Mouse (Mus musculus) CH12.LX (cell line): ENCODE data around the gene Ezh2. TPM values are rescaled to one million over a fixed set of nuclear protein-coding genes. Genes with fewer than 3 reads are reported as not detected.
"Not testable (repeated sequence)": the region's sequence is repeated elsewhere in the genome, so short reads cannot be mapped to it uniquely, and the experiment has no call there.

Experiments used
- DNase-seq: peaks from one replicate; pipeline ENCODE4 v3.0.0-alpha.2; 2013; ENCODE audit errors: extremely low read depth
- H3K27ac ChIP-seq: 2 replicates; pipeline ENCODE4 v1.5.1; 2012; ENCODE audit warnings: low read depth, mild to moderate bottlenecking, control low read depth, moderate library complexity; ENCODE audit not compliant: insufficient read depth
- H3K27me3 ChIP-seq: replicated peaks from 2 replicates; pipeline ENCODE3; 2012; ENCODE audit warnings: inconsistent platforms
- H3K36me3 ChIP-seq, 2 experiments: replicated peaks in 1 of 2; 2 replicates each; pipeline versions ENCODE3 to v1.6.1; 2012; ENCODE audit warnings: inconsistent platforms in 1 of 2, low read length in 1 of 2, mild to moderate bottlenecking in 1 of 2, mixed read lengths in 1 of 2, moderate library complexity in 1 of 2; ENCODE audit not compliant: control insufficient read depth in 1 of 2, insufficient read depth in 1 of 2
- H3K4me1 ChIP-seq, 2 experiments: 2 replicates each; pipeline ENCODE4 v1.6.1; 2012; ENCODE audit warnings: inconsistent platforms in 1 of 2, moderate library complexity in 1 of 2; ENCODE audit not compliant: insufficient read depth in 2 of 2, control insufficient read depth in 1 of 2
- H3K4me2 ChIP-seq: 2 replicates; pipeline ENCODE4 v1.6.1; 2012; ENCODE audit warnings: low read depth, mild to moderate bottlenecking, control low read depth; ENCODE audit not compliant: poor library complexity, insufficient read depth, severe bottlenecking
- H3K4me3 ChIP-seq, 3 experiments: fragments of 150-350 bp in 1 of 3; sonication (generic) in 1 of 3; replicated peaks in 1 of 3; 2 replicates each; pipeline versions ENCODE3 to v1.5.1; 2011 to 2012; ENCODE audit warnings: low read depth in 2 of 3, low read length in 2 of 3, mild to moderate bottlenecking in 2 of 3, moderate library complexity in 2 of 3, control low read depth in 1 of 3, improper control_type of control experiment in 1 of 3, inconsistent platforms in 1 of 3, mixed read lengths in 1 of 3; ENCODE audit not compliant: poor library complexity in 1 of 3
- H3K79me2 ChIP-seq: replicated peaks from 2 replicates; pipeline ENCODE4 v1.6.1; 2012; ENCODE audit warnings: mild to moderate bottlenecking, moderate library complexity; ENCODE audit not compliant: control insufficient read depth, poor library complexity, insufficient read depth, severe bottlenecking; ENCODE audit errors: extremely low read depth
- H3K9ac ChIP-seq: 2 replicates; pipeline ENCODE4 v1.6.1; 2012; ENCODE audit warnings: low read depth, mild to moderate bottlenecking, control low read depth, moderate library complexity; ENCODE audit not compliant: insufficient read depth
- H3K9me3 ChIP-seq: replicated peaks from 2 replicates; pipeline ENCODE3; 2012; ENCODE audit warnings: low read length, inconsistent platforms, mixed read lengths
- BHLHE40 ChIP-seq: IDR thresholded peaks from 2 replicates; pipeline ENCODE4 v1.6.1; 2011; ENCODE audit warnings: mild to moderate bottlenecking, low read depth, low read length, improper control_type of control experiment
- CHD1 ChIP-seq: IDR thresholded peaks from 2 replicates; pipeline ENCODE4 v1.6.1; 2012; ENCODE audit warnings: low read depth, low read length, improper control_type of control experiment, inconsistent platforms
- E2F4 ChIP-seq: IDR thresholded peaks from 2 replicates; pipeline ENCODE4 v1.6.1; 2011; ENCODE audit warnings: low read depth, low read length, improper control_type of control experiment; ENCODE audit not compliant: insufficient replicate concordance
- ETS1 ChIP-seq: conservative IDR thresholded peaks from 2 replicates; pipeline ENCODE4 v1.6.1; 2012; ENCODE audit warnings: low read depth, mild to moderate bottlenecking, inconsistent platforms, low read length, improper control_type of control experiment, moderate library complexity
- IRF4 ChIP-seq: IDR thresholded peaks from 2 replicates; pipeline ENCODE4 v1.6.1; 2014; ENCODE audit warnings: low read depth, mild to moderate bottlenecking, inconsistent platforms, low read length, improper control_type of control experiment
- JUND ChIP-seq: conservative IDR thresholded peaks from 2 replicates; pipeline ENCODE4 v1.6.1; 2011; ENCODE audit warnings: low read depth, low read length, improper control_type of control experiment
- MAFK ChIP-seq: IDR thresholded peaks from 2 replicates; pipeline ENCODE4 v1.6.1; 2011; ENCODE audit warnings: low read length, improper control_type of control experiment; ENCODE audit not compliant: insufficient replicate concordance
- MAZ ChIP-seq: IDR thresholded peaks from 2 replicates; pipeline ENCODE4 v1.6.1; 2012; ENCODE audit warnings: low read depth, mild to moderate bottlenecking, inconsistent platforms, low read length, improper control_type of control experiment, moderate library complexity
- MEF2A ChIP-seq: IDR thresholded peaks from 2 replicates; pipeline ENCODE4 v1.6.1; 2014; ENCODE audit warnings: low read depth, mild to moderate bottlenecking, inconsistent platforms, low read length, improper control_type of control experiment, borderline replicate concordance
- NELFE ChIP-seq: IDR thresholded peaks from 2 replicates; pipeline ENCODE4 v1.6.1; 2011; ENCODE audit warnings: low read depth, low read length, improper control_type of control experiment
- TBP ChIP-seq: conservative IDR thresholded peaks from 2 replicates; pipeline ENCODE4 v1.6.1; 2011; ENCODE audit warnings: low read depth, low read length, improper control_type of control experiment
- UBTF ChIP-seq: IDR thresholded peaks from 2 replicates; pipeline ENCODE4 v1.6.1; 2012; ENCODE audit warnings: low read depth, mild to moderate bottlenecking, inconsistent platforms, low read length, improper control_type of control experiment, moderate library complexity
- USF1 ChIP-seq: IDR thresholded peaks from 2 replicates; pipeline ENCODE4 v1.6.1; 2014; ENCODE audit warnings: low read depth, mild to moderate bottlenecking, inconsistent platforms, low read length, improper control_type of control experiment
- ZC3H11A ChIP-seq: IDR thresholded peaks from 2 replicates; pipeline ENCODE4 v1.6.1; 2012; ENCODE audit warnings: low read depth, mild to moderate bottlenecking, inconsistent platforms, low read length, improper control_type of control experiment
- ZNF384 ChIP-seq: IDR thresholded peaks from 2 replicates; pipeline ENCODE4 v1.6.1; 2012; ENCODE audit warnings: low read depth, low read length, improper control_type of control experiment, inconsistent platforms
- dilution Hi-C: fragments of 300-500 bp; cut with MboI; formaldehyde crosslinking; loops from 2 replicates; pipeline ENCODE4 v1.14.3; 2020; ENCODE audit warnings: low sequenced_read_pairs; ENCODE audit not compliant: extremely low pct_unique_long_range_greater_than_20kb, extremely low pct_ligation_motif_present
- in situ Hi-C: fragments of 300-500 bp; cut with MboI; formaldehyde crosslinking; loops from 3 replicates; pipeline ENCODE4 v1.14.3; 2019; ENCODE audit warnings: low sequenced_read_pairs, low pct_ligation_motif_present, low pct_unique_long_range_greater_than_20kb, mixed read lengths
- polyA plus RNA-seq: library from polyadenylated mRNA; unstranded; fragments of >175 nt; gene quantifications from 2 replicates; pipeline ENCODE4 v1.2.1, GENCODE M21; 2012; ENCODE audit warnings: low read depth; ENCODE audit not compliant: insufficient read length
- total RNA-seq, 2 experiments: library from RNA; depleted of rRNA; stranded (reverse); fragments of 300-350 nt in 1 of 2; fragments of >200 nt in 1 of 2; gene quantifications; 2 replicates each; pipeline ENCODE4 v1.2.3; 2012 to 2014

The Ezh2 gene
- total and polyA plus RNA-seq, 3 experiments: 66.3 to 154 (median 127) TPM

DNA sequence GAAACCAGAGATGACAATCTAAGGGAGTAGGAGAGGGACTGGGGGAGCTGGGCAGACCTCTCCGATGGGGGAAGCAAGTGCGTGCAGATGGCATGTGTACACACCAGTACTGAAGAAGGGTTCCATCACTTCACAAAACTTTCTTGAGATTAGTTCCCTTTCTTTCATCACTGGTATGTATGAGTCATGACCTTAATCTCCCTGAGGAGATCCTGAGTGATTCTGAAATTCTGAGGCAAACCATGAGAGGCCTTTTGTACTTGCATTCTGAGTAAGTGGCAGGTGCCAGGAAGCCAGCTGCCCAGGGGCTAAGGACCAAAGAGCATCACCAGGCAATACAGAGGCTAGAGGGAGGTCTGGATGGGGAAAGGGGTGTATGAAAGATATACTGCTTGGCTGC lies 25.9 kb upstream of the Ezh2 start (continued):
- no peak for TF ChIP-seq ZC3H11A
- no peak for TF ChIP-seq CHD1
- TF ChIP-seq TBP: peak; percentile 65
- TF ChIP-seq ETS1: peak; percentile 99
- TF ChIP-seq BHLHE40: peak; percentile 99

DNA sequence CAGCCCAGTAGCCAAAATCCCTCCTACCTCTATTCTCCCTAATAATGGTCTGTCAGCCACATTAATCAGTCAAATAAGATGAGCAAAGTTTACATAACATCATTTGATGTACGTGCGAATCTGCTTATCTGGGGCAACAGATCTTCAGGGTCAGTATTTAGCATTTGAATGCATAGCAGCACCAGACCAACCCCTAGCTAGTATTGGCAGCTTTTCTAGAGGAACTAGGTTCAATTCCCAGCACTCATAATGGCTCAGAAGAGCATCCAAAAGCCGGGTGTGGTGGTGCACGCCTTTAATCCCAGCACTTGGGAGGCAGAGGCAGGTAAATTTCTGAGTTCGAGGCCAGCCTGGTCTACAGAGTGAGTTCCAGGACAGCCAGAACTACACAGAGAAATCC lies 13.2 kb upstream of the Ezh2 start:
- H3K27me3 ChIP-seq, H3K9ac ChIP-seq, H3K79me2 ChIP-seq, H3K4me3 ChIP-seq, H3K27ac ChIP-seq, in situ Hi-C loops, DNase-seq, H3K36me3 ChIP-seq, H3K4me2 ChIP-seq, H3K4me1 ChIP-seq, H3K9me3 ChIP-seq, dilution Hi-C loops: not testable (repeated sequence)

DNA sequence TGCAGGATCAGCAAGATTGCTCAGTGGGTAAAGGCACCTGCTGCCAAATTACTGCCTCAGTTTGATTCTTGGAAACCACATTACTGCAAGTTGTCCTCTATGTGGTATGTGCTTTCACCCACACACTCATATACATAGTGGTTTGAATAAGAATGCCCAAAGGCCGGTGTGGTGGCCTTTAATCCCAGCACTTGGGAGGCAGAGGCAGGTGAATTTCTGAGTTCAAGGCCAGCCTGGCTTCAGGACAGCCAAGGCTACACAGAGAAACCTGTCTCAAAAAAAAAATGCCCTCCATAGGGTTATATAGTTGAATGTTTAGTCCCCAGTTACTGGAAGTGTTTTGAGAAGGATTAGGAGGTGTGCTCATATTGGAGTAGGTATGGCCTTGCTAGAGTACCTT lies 6.8 kb upstream of the Ezh2 start:
- no peaks in the 10 kb centered on the region for H3K9me3 ChIP-seq
- no peaks in the 10 kb centered on the region for H3K36me3 ChIP-seq
- H3K27me3 ChIP-seq: no peaks in the 10 kb centered on the region
- no peaks in the 10 kb centered on the region for H3K79me2 ChIP-seq
- H3K27ac ChIP-seq: no peak overlapping the region
- TF ChIP-seq IRF4 (no peak), NELFE (no peak), MAFK (no peak), USF1 (no peak), JUND (no peak), TBP (no peak), ZNF384 (no peak), UBTF (no peak), E2F4 (no peak), MAZ (no peak), MEF2A (no peak)
- no peak overlapping the region for H3K9ac ChIP-seq
- H3K4me1 ChIP-seq: 0 out of 4 replicates have a peak, but pooled peaks cover 0 to 4% of the 10 kb centered on the region in 2 experiments
- no peak overlapping the region for H3K4me3 ChIP-seq
- H3K4me2 ChIP-seq: no peak overlapping the region
- in situ Hi-C loops: no loop called here
- dilution Hi-C loops: no loop called here
- no peak for DNase-seq
